Mouse (Mus musculus) effector memory CD4-positive, alpha-beta T cell, adult 5 months (primary cell): ENCODE measurements around the gene Tln2. TPM values are rescaled to one million over a fixed set of nuclear protein-coding genes. Genes with fewer than 3 reads are reported as not detected.

Experiments
- polyA plus RNA-seq: library from polyadenylated mRNA; unstranded; fragments of 100-300 nt; shearing (Covaris generic); gene quantifications from one replicate; pipeline ENCODE4 v1.2.1, GENCODE M21; 2017

Tln2 gene
- polyA plus RNA-seq = 0.09 TPM

DNA sequence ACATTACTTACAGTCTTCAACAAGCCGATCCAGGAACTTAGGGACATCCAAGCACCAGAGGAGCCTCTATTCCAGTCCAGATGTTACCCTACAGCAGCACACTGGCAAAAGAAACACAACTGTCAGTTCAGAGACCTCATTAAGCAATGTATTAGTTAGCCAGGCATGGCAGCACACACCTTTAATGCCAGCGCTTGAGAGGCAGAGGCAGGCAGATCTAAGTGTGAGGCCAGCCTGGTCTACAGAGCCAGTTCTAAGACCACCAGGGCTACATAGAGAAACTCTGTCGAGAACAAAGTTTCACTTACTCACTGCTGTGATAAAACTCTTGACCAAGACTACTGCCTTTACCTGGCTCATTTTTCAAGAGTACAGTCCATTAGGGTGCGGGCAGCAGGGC, at the start of gene Tln2:
Gene Tln2 (minus strand): TSS at position 101 of the 400 bp plus-strand sequence.

Other genes starting within 250 kb of the Tln2 start
- gene C2cd4b, start 199.7 kb upstream of the Tln2 start, polyA plus RNA-seq = 1.6 TPM